Mouse (Mus musculus): ENCODE data around the gene Gm8251.
"Not testable (repeated sequence)": the region's sequence is repeated elsewhere in the genome, so short reads cannot be mapped to it uniquely, and the experiment has no call there.

Gene Gm8251

DNA sequence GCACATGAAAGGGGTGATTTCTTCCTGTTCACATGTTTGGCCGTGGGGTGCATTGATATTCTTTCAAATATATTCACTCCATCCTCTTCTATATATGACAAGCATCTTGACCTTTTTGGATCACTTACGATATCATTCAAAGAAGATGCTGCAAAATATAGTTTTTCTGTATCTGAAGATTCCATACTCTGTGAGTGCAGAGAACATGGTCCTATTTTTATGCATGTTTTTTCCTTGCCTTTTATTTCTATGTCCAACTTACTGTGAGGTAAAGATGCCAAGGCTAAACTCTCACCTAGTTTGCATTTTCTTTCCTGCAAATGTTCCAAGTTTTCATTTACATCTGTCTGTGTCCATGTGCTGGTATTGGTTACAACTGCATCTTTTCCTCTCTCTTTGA lies at the start of gene Gm8251:
Gm8251 (minus strand) TSS at position 101 of the 400 bp plus-strand sequence.
- no peak for DNase-seq (ENCODE audit: low spot score)

DNA sequence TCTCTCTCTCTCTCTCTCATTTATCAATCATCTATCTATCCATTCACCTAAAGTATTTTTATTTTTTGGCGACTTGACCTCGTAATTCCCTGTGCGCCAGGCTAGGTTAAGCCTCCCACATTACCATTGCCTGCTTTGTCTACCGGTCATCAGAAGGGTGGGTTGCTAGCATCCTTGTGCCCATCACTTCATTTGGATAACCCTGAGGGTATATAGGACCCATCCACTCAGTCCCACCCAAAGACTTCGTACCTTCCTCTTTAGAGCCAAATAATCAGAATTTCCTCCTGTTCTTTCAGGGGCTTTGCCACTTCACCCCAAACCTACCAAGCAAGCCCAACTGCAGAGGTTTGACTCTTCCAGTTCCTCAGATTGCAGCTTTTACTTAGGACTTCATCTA lies 41.2 kb upstream of the Gm8251 start:
- peak; percentile 8 for DNase-seq (ENCODE audit: low spot score)

DNA sequence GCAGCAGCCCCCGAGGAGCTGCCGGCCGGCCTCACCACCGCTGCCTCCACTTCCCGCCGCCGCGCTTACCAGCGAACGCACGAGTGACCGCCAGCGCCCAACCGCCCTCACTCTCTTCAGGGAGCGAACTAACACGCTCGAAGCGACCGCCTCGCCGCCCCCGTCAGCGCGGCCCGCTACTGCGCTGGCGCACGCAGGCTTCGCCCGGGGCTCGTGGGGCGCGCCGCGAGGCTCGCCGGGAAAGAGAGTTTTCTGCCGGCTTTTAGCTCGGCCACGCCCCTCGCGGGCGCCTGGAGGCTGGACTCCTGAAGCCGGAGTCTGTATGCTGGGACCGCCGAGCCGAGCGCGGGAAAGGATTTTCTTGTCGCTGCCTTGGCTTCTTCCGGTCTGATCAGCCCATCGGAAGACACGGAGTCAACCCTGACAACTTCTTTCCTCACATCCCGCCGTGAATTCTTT lies 40.6 kb upstream of the Gm8251 start, which contains the start of gene Tex30:
Tex30 (minus strand) TSS at position 183 of the 459 bp plus-strand sequence.
- DNase-seq (ENCODE audit: low spot score) = peak; percentile 94

DNA sequence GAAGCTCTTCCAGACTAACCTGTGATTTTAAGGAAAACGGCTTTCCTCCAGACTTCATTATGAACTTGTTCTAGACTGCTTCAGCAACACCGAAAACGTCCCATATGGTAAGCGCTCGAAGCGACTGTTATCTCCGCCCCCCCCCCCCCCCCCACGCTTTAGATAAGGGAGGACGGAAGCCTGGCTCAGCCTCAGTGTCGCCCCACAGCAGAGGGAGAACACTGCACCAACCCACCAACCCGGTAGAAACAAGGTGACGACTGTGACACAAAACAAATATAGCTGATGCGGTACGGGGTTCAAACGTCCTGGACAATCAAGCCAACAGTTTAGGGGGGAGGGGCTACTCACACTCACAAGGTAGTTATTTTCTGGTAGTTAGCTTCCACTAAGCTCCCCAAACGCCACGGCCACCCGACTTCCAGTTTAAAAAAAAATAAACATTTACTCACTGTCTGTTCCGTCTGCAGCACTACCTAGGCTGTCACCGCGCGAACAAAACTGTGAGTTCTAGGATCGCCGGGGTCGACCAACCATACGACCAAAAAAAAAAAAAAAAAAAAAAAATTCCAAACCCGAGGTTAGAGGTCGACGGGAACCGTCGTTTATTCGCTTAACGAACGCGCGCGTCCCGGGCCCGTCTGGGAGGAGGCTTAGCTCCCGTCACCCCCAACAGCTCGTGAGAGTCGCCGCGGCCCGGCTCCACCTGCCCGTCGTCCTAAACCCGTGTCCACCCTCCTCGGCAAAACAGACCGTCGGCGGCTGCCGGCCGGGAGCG lies 39.9 kb upstream of the Gm8251 start:
- DNase-seq (ENCODE audit: low spot score) = peak; percentile 62

DNA sequence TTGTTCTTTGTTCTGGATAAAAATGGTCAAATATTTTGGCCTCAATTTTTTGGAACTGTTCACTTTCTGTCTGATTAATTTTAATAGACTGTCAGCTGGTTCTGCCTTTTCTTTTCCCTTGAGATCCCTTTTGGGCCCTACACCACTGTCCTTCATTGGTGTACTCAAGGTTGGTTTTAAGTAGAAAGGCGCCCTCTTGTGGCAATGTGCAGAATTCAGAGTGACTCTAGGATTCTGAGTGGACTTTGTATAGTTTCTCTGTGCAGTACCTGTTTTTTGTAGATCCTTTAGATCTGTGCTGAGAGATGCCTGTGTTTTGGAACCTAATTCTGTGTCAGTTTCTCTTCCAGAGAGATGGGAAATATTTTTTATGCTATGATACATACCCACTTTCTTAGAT lies 2.9 kb upstream of the Gm8251 start:
- DNase-seq (ENCODE audit: low spot score) = peak; percentile 53

DNA sequence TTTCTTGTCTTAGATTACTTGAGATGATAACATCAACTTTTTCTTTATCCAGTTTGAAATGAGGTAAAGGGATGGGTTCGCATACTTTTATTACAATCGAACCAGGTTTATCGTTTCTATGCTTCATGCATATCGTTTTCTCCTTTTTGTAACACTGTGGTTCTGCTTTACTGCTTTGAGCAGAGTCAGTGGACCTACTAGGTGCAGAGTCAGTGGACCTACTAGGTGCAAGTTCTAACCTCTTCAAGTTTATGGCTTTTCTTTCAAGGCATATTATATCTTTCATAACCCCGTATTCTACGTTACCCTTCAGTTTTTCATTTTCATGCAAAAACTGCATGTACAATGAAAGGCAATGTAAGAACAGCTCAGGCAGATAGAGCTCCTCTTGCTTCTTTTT lies 1.7 kb upstream of the Gm8251 start:
- DNase-seq (ENCODE audit: low spot score) = no peak

DNA sequence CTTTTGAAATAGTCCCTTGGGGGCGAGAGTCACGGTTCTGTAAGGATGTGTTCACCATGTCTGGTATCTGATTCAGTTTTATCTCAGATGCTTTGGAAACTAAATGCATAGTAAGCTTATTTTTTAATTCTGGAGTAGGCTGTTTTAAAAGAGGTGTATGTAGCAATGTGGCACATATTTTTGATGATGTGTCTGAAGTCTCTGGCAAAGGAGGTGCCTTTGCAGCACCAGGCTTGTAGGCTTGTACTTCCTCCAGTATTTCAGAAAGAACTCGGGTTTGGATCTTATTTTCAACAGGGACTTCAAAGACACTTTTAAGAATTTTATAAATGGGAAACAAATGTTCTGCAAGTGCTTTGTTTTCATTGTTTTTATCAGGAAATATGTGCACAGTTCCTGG lies 3.9 kb downstream of the Gm8251 start:
- DNase-seq (ENCODE audit: low spot score) = no peak

DNA sequence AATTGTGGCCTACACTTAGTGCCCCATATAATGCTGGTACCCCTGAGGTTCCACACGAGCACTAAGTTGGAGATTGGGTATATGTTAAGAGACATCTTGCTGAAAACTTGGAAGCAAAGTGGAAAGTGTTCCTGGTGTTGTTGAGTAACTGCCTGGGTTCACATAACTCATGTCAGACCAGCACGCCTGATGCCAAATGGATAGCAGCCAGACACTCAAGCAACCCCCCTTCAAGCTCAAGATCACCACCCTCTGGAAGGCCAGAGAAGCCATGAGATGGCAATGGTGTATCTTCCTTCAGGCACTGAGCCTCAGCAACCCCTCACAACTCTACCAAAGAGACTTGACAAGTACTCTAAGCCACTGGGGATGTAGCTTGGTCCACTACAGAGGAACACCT lies 15.2 kb downstream of the Gm8251 start:
- DNase-seq (ENCODE audit: low spot score) = no peak

DNA sequence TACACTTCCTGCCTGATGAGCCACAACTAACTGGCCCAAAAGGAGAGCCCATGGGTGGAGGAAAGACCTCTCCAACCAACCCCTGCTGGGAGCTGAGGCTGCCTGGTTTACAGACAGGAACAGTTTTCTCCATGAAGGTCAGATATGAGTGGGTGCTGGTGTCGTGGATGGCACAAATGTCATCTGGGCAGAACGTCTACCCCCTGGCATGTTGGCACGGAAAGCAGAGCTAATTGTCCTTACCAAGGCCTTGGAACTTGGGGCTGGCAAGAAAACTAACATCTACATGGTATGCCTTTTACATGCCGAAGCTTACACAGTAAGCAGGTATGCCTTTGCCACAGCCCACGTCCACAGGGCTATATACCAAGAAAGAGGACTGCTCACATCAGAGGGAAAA lies 16.0 kb downstream of the Gm8251 start:
- DNase-seq (ENCODE audit: low spot score) = not testable (repeated sequence)

DNA sequence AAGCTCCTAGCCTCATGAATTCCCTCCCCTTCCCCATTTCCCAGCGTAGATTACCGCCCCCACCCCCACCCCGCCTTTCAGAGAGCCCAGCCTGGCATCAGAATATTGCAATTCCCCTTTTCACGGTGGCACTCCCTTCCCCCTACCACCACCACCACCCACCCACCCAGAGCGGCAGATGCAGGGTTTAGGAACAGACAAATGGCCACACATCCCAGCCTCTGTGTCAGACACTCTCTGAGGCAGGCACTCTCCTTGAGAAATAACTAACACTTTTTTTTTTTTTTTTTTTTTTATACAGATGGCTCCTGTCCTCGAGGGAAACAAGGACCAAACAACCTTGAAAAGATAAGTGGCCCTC lies 19.2 kb downstream of the Gm8251 start:
- no peak for DNase-seq (ENCODE audit: low spot score)

DNA sequence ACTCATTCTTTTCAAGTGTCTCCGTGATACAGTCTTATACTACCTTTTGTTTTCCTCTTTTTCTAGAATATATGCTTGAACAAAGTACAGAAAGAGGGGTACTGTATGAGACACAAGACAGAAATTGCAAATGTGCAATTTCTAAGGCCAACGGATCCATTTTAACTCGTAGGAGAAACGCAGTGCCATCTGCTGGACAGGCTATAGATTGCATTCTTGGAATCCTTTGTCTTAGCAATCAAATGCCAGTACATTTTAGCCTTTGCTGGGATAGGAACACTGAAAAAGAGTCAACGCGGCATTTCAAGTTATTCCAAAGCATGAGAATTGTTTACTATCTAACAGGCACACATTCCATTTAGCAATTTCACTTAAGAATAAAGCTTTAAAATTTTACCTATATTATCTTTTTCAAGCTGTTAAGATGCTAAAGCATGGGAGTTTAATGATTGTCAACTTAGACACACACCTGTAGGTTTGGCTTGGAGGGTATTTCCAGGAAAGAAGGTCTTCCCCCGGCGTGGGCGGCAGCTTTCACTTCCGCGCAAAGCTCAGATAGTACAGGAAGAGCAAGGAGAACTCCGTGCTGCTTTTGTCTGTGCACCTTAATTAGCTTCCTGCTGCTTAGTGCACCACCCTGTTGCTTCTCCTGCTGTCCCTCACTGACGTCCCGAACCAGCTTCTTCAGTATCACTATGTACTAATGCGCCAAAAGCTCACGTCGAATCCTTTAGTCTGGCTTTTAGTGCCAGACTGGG lies 19.8 kb downstream of the Gm8251 start:
- peak; percentile 52 for DNase-seq (ENCODE audit: low spot score)

DNA sequence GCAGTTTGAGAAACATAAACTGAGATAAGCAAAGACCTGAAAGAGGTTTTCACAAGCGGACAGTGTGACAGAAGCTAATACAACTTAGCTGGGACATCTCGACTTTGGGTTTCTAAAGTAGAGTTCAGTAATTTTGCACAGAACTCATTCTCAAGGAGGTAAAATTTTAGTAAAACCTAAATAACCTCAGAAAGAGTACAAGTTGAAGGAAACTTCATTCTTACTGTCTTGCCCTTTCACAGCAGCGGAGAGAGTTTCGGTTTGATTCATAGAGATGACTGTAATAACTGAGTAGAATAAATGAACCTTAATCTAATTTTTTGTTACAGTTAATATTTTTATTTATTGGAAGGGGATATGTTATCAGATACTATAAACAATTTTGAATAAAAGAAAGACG lies 28.8 kb downstream of the Gm8251 start:
- no peak for DNase-seq (ENCODE audit: low spot score)

DNA sequence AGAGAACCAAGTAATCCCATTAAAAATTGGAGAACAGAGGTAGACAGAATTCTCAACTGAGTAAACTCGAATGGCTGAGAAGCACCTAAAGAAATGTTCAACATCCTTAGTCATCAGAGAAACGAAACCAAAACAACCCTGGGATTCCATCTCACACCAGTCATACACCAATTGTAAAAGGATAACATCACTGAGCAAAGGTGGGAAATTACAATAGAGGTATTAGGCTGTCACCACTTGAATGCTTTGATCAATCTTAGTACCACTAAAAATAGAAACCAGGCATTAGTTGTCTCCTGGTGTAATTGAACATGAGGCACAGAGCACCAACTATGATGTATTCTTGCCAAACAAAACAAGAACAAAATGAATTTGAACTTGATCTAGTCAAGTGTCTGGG lies 29.5 kb downstream of the Gm8251 start:
- DNase-seq (ENCODE audit: low spot score) = no peak

DNA sequence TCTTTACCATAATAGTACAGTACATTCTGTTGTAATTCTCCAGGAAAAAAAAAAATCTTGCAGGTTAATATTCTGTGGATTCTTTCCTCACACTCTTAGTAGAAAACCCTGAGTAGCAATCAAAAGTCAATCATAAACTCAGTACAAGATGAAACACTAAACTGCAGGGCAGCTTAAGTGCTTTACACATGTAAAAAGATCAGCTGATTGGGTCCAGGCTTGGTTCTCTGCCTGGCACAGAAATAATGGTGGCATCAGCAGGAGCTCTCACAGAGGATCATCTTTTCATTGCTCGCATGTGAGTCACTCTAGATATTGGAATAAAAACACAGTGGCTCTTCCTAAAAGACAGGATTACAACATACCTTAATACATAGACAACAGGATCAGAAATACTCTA lies 34.1 kb downstream of the Gm8251 start:
- no peak for DNase-seq (ENCODE audit: low spot score)

DNA sequence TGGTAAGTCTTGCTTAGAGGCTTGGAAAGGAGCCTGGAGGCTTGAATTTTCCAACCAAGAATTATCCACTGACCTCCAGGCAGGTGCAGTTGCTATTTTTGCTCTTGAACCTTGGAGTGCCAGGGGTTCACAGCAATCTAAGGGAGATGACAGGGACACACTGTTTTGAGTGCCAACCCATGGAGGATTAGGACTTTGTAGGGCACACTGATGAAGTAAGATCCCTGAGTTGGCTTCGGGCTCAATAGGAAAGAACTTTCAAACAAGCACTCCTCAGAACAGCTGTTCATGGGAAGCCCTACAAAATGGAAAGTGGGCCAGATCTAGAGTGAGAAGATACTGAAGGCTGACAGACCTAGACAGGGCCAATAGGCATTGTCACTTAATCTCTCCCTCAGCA lies 39.1 kb downstream of the Gm8251 start:
- DNase-seq (ENCODE audit: low spot score) = no peak

DNA sequence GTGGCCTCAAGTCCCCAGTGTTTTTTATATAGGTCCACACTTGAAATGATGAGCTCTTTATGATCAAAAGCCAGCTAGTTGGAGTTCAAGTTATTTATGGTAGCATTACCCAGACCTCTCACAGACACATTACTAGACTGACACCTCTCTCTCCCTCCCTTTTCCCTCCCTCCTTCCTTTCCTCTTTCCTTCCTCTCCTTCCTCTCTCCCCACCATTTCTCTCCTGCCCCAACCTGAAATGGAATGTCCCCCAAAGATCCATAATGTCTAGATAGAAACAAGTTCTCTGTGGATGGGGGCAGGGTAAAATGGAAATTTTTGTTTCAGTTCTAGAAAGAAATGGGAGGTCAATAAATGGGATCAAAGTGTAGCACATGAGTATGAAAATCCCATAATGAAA lies 41.8 kb downstream of the Gm8251 start, which contains the start of gene Mettl21c:
Mettl21c (minus strand) TSS at position 101 of the 400 bp plus-strand sequence.
- DNase-seq (ENCODE audit: low spot score) = no peak

DNA sequence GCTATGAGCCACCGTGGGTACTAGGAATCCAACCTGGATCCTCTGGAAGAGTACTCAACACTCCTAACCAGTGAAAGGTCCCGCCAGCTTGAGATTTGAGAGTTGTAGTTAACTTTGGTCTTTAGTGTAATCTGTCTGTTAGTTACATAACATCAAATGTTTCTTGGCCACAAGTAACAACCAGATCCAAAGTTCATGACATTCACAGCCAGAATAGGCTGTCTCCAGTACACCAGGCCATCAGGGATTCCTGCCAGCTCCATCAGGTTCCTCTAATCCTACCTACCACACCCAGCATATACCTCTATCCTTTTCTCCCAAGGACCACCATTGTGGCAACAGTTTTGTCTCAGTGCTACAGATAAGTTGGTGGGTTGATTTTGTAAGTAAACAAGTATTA lies 46.2 kb downstream of the Gm8251 start:
- no peak for DNase-seq (ENCODE audit: low spot score)
